Mouse (Mus musculus): Measurements from ENCODE around the gene Cdc34b. TPM values are rescaled to one million over a fixed set of nuclear protein-coding genes. Genes with fewer than 3 reads are reported as not detected.
"Not testable (repeated sequence)": the region's sequence is repeated elsewhere in the genome, so short reads cannot be mapped to it uniquely, and the experiment has no call there.

Cdc34b gene
- under 1 TPM in 1 of 2 experiments, not detected in 1; 0.37 TPM for total RNA-seq (2021)
- long read RNA-seq, result 0 reads

DNA sequence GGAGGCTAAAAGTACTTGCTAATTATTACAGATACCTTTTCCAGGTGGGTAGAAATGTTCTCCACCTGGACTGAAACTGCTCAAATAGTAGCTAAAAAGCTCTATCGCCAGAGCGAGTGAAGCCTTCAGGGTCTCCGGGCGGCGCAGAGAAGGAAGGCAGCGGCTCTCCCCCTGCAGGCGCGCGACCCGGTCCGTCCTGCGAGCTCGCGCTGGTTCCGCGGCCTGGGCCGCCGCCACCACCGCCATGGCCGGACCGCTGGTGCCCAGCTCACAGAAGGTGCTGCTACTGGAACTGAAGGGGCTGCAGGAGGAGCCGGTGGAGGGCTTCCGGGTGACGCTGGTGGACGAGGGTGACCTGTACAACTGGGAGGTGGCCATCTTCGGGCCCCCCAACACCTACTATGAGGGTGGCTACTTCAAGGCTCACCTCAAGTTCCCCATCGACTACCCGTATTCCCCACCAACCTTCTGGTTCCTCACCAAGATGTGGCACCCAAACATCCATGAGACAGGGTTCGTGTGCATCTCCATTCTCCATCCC is at the start of gene Cdc34b:
Cdc34b (plus strand) TSS at position 51 of the 541 bp plus-strand sequence.
- no peak for DNase-seq (ENCODE audit: low spot score in 2 of 2)

DNA sequence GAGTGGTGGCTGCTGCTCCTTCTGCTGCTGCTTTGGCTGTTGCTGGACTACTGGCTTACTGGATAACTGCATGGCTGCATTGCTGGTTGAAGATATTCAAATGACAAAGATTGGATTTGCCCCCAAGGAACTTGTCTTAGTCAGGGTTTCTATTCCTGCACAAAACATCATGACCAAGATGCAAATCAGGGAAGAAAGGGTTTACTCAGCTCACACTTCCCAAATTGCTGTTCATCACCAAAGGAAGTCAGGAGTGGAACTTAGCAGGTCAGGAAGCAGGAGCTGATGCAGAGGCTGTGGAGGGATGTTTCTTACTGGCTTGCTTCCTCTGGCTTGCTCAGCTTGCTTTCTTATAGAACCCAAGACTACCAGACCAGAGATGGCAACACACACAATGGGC is 49.1 kb upstream of the Cdc34b start:
- not testable (repeated sequence) for DNase-seq (ENCODE audit: low spot score in 2 of 2)

DNA sequence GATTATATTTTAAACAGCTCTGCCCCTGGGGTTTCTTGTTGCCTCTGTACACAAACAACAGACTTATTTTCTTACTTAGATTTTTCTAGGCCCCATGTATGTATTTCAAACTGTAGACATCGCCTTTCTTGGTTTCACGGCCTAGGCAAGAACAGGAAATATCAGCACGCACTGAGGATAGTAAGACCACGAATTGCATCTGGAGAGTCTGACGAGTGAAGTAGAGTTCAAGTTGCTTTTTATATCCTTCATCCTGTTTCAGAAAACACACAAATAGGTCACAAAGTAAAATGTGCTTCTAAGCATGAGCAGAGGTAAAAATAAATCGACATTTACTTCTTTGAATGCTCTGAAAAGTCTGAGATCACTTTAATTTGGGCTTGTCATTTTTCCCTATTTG is 46.1 kb upstream of the Cdc34b start:
- DNase-seq (ENCODE audit: low spot score in 2 of 2), result no peak

DNA sequence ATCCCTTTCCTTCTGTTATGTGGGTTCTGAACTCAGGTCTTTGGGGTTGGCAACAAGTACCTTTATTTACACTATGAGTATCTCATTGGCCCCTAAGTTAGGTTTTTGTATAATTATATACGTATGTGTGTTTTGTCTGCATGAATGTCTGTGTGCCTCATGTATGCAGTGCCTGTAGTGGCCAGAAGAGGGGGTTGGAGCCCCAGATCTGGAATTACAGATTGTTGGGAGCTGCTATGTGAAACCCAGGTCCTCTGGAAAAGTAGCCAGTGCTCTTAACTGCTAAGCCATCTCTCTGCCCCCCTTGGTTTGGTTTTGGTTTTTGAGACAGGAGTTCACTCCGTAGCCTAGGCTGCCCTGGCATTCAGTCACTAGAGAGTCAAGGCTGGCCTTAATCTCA is 44.4 kb upstream of the Cdc34b start:
- DNase-seq (ENCODE audit: low spot score in 2 of 2), result no peak

DNA sequence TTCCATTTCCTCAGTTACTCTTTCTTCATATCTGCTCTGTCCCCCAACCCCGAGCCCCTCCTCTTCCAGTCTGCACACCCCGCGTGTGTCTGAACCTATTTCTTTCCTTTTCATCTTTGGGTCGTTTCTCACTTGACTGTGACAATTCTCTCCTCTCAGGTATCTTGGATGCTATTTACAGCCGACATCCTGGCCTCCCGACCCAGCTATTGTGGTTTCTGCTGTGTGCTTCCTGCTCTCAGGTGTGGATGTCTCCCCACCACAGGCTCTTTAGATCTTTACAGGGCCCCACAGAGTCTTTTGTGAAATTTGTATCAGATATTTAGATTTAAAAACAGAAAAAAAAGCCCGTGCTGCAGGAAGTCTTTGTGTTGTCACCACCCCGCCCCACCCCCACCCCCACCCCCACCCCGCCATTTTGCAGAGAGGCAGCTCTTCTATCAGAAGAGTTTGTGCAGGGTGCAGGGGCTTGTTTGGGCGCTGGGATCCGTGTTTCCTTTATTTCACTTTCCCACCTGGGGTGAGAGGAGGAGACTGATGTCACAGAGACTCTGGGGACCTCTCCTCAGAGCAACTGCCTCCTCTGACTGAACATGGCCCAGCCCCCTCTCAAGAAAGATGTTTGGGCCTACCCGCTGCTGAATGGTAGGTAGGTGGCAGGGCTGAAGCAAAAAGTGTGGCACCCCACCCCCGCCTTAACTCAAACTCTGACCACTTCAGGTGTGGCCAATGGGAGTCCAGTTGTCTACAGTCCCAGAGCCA is 43.7 kb upstream of the Cdc34b start:
- DNase-seq (ENCODE audit: low spot score in 2 of 2), result no peak

DNA sequence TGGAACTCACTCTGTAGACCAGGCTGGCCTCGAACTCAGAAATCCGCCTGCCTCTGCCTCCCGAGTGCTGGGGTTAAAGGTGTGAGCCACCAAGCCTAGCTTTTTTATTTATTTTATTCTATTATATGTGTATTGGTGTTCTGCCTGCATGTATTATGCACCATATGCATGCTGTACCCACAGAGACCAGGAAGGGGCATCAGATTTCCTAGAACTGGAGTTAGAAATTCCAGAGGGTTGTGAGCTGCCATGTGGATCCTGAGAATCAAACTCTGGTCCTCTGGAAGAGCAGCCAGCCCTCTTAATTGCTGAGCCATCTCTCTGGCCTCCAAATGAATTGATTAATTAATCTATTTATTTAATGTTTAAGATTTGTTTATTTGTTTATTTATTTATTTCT is 42.2 kb upstream of the Cdc34b start:
- no peak for DNase-seq (ENCODE audit: low spot score in 2 of 2)

DNA sequence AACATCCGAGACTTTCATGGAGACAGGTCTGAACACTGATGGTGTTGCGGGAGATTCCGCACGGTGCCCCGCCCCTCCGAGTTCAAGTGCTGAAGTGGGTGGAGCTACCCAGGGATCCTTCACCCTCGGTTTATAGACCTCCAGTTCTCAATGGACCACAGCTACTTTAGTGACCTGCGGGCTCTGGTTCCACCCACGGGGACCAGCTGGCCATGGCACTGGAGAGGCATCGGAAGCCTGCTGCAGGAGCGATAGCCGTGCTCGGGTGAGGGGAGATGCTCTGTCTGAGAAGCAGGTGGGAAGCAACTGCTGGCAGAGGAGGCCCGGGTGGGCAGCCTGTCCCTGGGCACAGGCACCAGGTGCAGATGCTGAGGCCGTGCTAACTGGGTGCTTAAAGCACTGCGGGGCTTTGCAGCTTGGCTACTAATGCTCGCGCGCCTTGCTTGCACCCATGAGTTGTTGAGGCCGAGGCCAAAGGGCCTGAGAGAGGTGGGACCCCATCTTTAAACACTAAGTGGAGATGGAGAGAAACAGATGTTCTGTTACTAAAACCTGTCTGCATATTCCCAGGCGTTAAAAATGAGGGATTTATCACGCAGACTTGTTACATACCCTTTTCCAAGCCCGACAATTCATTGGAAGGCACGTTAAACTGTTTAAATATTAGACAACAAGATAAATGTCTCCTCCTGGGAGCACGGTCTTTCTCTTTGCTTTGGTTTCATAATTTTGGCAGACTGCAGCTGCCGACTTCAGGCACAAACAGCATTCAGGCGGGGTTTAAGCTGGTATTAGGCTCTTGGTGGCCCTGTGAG is 40.0 kb upstream of the Cdc34b start:
- DNase-seq (ENCODE audit: low spot score in 2 of 2), result no peak

DNA sequence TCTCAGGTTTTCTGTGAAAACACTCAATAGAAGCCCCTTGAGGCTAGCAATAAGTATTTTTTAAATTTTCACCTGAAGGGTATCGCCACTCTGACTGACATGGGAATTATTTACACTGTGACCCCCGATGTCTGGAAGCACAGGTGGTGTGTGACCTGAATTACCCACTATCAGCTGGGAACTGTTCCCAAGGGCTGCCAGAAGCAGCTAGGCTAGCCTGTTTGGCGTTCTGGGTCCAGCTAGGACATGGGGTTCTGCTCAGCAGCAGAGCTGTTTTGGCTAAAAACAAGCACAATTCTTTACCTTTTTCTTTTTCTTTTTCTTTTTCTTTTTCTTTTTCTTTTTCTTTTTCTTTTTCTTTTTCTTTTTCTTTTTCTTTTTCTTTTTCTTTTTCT is 39.4 kb upstream of the Cdc34b start:
- no peak for DNase-seq (ENCODE audit: low spot score in 2 of 2)

DNA sequence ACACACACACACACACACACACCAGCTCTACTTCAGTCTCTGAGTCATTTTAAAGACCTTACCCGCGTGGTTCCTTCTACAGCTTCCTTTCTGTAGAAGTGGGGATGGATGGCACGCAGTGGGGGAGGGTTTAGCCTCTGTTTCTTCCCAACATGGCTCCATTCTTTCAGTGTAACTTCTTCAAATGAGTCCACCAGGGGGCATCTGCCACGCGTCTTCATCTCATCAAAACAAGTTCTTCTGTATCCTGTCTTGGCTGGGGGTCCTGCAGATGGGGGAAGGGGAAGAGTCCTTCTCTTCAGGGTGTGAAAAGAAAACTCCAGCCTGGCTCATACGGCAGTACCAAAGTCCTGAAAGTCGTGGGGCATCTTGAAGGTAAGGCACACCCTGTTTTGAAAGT is 37.6 kb upstream of the Cdc34b start:
- DNase-seq (ENCODE audit: low spot score in 2 of 2), result no peak

DNA sequence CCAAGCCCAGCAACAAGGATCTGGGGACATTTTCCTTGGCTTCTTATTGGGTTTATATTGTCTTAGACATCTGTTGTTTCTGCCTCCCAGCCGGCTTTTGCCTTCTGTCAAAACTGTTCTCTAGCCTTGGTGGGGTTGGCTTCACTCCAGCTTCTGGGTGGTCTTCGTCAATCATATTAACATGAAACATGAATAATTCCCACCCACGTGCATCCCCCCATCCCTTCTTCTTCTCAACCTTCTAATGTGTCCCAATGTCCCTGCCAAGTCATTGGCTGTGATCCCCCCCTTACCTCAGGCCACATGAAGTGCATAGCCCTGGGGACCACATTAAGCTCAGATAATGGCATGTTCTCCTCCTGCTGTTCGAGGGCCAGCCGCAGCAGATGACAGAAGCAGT is 37.1 kb upstream of the Cdc34b start, which contains the start of gene Gm11541:
Gm11541 (minus strand) TSS at position 28 of the 400 bp plus-strand sequence.
- DNase-seq (ENCODE audit: low spot score in 2 of 2), result peak in 1 of 2 experiments; percentile 8

DNA sequence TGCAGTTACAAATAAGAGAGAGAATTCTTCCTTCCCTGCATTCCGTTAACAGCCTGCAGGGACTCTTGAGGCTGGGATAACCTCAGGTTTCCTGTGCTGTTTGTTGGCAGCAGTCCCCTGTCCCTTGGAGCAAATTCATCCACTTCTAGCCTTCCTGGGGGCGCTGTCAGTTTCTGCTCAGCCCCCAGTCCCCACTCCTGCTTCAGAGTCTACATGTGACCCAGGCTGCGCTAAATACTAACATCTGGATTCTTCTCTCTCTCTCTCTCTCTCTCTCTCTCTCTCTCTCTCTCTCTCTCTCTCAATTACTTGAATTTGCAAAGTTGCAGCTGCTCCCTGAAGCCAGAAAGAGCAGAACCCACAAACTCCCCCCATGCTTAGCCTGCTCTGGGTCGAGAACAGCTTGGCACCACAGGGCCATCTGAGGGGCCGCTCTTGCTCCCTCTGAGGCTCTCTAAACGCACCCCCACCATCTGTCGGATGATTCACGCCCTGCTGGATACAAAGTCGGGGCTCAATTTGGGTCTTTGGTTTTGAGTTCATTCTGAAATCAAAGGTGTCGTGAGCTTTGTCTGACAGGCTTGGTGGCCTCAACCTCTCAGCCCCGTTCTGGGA is 28.2 kb upstream of the Cdc34b start:
- no peak for DNase-seq (ENCODE audit: low spot score in 2 of 2)

DNA sequence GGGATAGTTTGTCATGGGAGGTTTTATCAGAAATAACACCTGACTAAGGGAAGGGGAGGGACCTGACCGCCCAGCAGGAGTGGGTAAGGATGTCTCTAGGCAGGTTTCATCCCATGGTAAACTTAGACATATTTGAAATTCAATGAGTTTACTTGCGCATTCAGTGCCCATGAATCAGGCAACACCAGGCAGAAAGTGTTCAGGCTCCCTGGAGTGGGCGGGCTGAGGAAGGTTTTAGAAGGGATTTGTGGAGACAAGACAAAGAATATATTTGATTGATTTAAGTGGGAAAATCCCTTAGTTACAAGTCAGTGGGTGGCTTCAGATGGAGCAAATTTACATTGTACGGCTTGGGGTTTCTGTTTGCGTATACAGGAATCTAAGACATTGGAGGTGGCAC is 26.0 kb upstream of the Cdc34b start:
- DNase-seq (ENCODE audit: low spot score in 2 of 2), result peak in 1 of 2 experiments; percentile 22

DNA sequence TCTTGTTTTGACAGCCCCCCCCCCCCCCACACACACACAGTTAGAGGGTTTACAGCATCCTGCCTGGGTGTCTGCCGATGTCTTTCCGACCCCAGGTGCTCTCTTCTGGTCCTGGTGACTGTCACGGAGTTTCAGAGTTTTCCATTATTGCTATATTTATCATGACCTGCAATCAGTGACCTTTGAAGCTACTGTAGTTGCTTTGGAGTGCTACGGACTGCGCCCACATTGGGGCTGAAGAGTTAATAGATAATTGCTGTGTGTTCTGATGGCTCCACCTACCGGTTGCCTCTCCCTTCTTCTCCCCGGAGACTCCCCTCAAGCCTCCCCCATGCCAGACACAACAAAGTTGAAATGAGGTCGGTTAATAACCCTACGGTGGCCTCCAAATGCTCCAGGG is 24.8 kb upstream of the Cdc34b start:
- peak in 1 of 2 experiments; percentile 34 for DNase-seq (ENCODE audit: low spot score in 2 of 2)

DNA sequence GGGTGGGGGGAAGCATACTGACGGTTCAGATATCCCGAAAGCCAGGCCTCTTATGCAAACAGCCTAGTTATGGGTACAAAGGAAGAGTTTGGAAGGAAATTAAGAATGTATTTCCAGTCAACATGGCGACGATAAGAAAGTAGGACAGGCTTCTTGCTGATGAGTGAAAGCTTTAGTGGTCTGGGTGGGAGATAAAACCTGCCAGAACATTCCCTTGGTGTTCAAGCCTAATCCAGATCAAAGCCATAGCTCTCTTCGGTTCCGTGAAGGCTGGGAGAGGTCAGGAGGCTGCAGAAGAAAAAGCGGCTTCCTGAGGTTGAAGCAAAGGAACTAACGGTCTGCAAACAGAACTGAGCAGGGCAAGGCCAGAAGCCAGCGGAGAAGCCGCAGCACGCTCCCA is 24.3 kb upstream of the Cdc34b start:
- DNase-seq (ENCODE audit: low spot score in 2 of 2), result no peak

DNA sequence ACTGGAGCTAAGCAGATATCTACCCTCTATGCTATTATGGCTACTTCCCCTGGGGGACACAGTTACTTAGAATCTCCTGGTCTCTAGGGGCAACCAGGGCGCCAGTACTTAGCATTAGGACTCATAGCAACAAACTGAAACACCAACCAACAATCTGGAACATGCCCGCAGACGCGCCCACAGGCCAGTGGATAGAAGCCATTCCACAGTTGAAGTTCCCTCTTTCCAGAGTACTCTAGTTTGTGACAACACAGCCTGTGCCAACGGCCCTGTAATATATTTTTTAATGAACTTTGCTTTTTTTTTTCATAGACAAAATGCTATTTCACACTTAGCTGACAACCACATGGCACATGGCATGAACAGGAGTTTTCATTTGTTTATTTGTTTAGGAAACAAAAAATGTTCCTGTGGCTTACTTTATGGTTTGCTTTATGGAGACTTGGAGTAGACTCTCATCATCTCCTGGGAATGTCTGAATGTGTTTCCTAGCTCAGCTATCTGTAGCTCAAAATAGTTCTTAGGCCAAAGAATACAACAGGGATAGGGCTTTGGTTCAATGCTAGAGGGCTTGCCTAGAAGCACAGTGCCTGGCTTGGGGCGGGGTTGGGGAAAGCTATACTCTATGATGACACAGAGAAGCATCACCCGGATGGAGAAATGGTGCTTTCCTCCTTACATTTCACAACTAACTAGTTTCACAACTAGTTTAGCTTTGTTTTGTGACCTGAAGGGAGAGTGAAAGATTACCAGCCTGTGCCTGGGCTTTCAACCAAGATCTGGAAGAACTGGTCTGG is 23.3 kb upstream of the Cdc34b start:
- DNase-seq (ENCODE audit: low spot score in 2 of 2), result no peak

DNA sequence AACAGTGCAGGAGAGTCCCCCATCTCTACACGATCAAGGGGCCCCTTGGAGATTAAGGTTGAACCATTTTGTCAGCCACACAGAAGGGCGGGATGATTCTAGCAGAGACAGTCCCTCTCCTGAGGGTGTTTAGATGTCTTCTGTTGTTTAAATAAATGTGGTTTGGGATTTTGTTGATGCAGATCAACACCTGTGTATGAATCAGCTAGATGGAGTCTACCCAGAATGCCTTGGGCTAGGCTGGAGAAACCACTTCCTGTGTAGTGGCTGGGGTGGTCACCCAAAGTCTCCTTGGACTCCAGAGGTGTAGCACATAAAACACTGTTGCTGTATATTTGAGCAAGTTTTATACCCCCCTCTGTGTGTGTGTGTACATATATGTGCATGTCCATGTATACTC is 22.4 kb upstream of the Cdc34b start:
- DNase-seq (ENCODE audit: low spot score in 2 of 2), result no peak

DNA sequence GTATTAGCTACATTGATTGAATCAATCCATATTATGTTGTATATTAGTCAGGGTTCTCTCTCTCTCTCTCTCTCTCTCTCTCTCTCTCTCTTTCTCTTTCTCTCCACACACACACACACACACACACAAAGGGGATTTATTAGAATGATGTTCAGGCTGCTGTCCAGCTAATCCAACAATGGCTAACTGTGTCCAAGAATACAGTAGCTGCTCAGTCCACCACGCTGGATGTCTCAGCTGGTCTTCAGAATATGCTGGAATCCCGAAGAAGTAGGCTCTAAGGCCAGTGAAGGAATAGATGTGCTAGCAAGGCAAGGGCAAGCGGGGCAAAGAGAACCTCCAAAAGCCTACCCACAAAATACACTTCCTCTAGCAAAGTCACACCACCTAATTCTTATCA is 14.3 kb upstream of the Cdc34b start:
- DNase-seq (ENCODE audit: low spot score in 2 of 2), result peak in 1 of 2 experiments; percentile 24

DNA sequence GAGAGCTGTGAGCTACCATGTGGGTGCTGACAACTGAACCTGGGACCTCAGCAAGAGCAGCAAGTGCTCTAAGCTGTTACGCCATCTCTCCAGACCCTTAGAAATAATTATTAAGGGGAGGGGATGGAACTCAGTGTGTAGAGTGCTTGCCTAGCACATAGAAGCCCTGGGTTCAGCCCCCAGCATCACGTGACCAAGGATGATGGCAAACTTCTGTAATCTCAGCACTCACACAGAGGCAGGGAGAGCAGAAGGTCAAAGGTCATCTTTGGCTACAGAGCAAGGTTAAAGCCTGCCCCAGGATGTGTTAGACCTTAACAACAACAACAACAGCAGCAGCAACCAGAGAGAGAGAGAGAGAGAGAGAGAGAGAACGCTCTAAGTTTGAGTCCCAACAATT is 13.0 kb upstream of the Cdc34b start:
- no peak for DNase-seq (ENCODE audit: low spot score in 2 of 2)

DNA sequence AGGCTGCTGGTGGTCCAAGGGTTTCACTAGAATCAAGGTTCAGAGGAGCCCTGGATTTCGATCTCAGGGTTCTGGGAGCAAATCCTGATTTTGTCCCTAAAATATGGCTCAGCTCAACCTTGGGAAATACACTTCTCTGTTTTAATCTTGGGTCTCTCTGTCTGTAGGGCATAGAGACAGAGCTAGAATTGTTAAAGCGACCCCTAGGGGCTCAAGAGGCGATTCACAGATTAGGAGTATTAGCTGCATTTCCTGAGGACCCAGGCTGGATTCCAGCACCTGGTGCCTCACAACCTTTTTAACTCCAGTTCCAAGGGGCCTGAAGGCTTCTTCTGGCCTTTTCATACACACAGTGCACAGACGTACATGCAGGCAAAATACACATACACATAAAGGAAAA is 12.0 kb upstream of the Cdc34b start:
- no peak for DNase-seq (ENCODE audit: low spot score in 2 of 2)

DNA sequence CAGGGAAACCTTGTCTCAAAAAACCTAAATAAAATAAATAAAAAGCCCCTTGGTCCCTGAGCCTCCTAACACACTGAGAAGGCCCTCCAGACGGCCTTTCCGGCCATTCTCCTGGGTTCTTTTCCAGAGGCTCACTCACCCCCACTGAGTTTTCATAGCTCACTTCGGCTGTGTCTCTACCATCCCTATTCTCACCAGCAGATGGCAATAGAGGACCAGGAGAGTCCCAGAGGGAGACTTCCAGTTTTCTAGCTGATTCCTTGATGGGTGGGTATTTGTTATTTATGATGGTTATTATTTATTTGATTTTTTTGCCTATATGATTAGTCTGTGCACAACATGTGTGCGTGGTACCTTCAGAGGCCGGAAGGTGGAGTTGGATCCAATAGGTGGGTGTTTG is 11.3 kb upstream of the Cdc34b start:
- DNase-seq (ENCODE audit: low spot score in 2 of 2), result peak; percentile 43 to 79

DNA sequence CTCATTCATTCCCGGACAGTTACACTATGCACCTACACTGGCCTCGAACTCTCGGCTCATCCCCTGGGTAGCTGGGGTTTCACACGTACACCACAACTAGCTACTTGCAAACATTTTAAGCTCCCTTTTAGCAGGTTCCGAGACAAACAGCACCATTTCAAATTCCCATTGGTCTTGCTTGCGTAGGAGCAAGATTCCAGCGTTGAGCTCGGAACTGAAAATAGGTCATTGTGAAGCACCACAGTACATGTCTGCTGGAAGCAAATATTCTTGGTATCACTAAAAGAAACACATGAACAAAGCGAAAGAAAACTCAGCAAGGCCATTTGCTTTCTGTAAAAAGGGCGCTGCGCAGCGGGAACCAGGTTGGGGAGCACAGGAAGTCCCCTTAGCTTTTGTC is 10.4 kb upstream of the Cdc34b start:
- no peak for DNase-seq (ENCODE audit: low spot score in 2 of 2)
